Mouse (Mus musculus) ES-Bruce4 (cell line): Measurements from ENCODE around the gene Sipa1l2.

ENCODE experiments used
- CTCF ChIP-seq: IDR thresholded peaks from one replicate; pipeline ENCODE4 v1.8.1; 2011; ENCODE audit warnings: low read depth, low read length
- EP300 ChIP-seq: IDR thresholded peaks from 2 replicates; pipeline ENCODE4 v1.6.1; 2011; ENCODE audit warnings: low read depth, low read length; ENCODE audit not compliant: insufficient read depth
- POLR2A ChIP-seq: IDR thresholded peaks from one replicate; pipeline ENCODE4 v1.8.1; 2011; ENCODE audit warnings: low read length; ENCODE audit not compliant: insufficient read depth

- TF ChIP-seq POLR2A (no peak), CTCF (no peak), EP300 (no peak)
Measured at GRCm38 (mm10) chr8:125390506-125390895, 179.1 kb downstream of the Sipa1l2 start.
